Mouse (Mus musculus): ENCODE results near the gene Pphln1.

GRCm38 (mm10) chr15:93485252-93485651 is 87.1 kb downstream of the Pphln1 start:
- TF ChIP-seq POLR2A (IDR thresholded peaks at IDR 0.05; ENCODE audit: insufficient read depth, low read depth, low read length) (no peak), CTCF (IDR thresholded peaks at IDR 0.05; ENCODE audit: insufficient read depth, low read depth, low read length) (no peak)

All from olfactory bulb, adult 2 months (tissue).